Mouse (Mus musculus): Measurements from ENCODE around the gene Olfr1198.

The Olfr1198 gene

DNA sequence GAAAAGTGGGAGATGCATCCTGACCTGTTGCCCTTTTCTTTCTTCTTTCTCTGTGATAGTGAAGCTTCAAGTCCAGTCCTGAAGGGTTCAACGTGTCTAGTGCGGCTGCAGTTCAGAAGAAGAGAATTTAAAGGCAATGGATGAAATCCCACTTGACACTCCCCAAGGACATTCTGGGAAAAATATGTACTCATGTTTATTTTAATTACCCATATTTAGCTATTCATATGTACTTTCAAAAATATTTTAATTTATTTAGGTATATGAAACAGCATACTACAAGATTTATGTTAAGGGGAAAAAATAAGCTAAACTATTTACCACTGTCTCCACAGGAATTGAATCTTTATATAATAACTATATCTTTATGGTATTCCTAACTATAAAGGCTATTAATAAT is at the start of gene Olfr1198:
Gene Olfr1198, minus strand, starts transcription at position 101 of the 400 bp plus-strand sequence.
- no peak for DNase-seq (ENCODE audit: low spot score in 2 of 2)

DNA sequence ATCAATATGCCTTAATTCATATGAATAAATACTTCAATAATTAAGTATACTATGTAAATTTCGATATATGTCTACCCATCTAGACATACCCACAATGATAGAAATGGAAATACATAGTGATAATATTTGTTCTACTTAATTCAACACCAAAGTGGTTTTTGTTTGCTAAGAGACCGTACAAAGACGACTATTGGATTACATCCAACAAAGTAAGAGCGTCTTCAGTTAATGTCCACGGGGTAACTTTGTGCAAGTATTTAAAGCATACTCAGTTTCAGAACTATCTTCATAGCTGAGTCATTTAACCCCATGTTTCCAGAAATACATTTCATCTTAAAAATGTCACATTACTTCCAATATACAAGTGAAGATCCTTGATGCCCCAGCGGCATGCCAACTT is 41.6 kb upstream of the Olfr1198 start, which contains the start of gene Olfr1201:
Gene Olfr1201, plus strand, starts transcription at position 301 of the 400 bp plus-strand sequence.
- DNase-seq (ENCODE audit: low spot score in 2 of 2) = no peak

DNA sequence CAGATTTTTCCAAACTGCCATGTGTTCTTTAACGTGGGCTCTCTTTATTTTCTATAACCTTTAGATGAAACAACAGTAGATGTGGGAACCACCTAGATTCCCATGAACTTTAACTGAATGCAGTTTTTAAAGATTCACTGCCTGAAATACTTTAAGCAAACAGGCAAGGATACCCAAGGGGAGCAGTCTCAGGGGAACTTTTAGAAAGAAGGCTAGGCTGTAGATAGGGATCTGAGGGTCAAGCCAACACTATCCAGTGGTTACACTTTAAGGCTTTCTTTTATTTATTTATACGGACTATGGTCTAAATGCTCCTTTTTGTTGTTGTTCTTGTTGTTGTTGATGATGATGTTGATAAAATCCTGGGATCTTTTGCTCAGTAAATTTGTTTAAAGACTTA is 19.2 kb upstream of the Olfr1198 start, which contains the start of gene Olfr1200:
Gene Olfr1200, minus strand, starts transcription at position 101 of the 400 bp plus-strand sequence.
- DNase-seq (ENCODE audit: low spot score in 2 of 2) = no peak

DNA sequence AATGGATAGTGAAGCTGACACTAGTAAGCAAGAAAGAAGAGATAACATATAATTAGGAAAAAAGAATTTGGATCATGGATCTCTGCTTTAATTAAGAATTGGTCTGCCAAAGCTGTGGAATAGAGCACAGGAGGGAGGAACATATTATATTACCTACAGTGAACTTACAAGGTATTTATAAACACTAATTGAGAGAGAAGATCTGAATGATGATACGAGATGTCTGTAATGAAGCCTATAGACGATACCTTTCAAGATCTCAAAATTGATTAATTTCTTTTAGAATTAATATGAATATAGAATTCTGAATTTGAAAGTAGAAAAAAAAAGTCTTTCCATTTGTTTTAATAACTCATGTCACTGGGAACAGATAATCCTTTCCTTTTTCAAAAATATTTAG is 9.2 kb upstream of the Olfr1198 start, which contains the start of gene Olfr1199:
Gene Olfr1199, minus strand, starts transcription at position 101 of the 400 bp plus-strand sequence.
- no peak for DNase-seq (ENCODE audit: low spot score in 2 of 2)

DNA sequence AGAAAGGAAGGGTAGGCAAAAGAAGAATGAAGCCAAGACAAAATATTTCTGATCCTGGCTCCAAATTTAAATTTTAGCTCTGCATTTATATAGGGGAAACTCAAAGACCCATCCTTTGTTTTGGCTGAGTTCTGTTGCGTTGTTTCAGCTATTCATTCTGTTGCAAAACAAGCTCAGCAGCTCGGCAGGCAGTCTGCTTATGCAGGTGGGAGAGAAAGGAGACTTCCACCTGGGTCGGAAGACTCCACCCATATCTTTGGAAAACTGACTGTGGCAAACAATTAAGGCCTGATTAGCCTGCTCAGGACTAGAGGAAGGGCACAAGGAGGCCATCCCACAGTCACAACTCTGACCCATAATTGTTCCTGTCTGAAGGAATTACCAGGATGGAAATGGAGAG is 7.8 kb downstream of the Olfr1198 start:
- DNase-seq (ENCODE audit: low spot score in 2 of 2) = no peak

DNA sequence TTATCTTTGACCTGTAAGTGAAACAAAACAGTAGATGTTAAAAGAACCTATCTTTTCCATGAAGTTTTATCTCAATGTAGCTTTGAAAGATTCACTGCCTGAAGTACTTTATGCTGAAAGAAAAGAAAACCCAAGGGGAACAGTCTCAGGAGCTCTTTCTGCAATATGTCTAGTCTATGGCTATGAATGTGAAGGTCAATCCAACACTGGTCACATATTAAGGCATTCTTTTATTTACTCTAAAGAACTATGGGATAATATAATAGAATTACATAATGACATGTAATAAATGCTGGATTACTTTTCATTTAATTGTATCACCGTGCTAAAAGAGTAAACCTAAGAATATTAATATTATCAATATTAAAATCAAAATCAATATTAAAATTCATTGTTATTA is 18.9 kb downstream of the Olfr1198 start, which contains the start of gene Olfr1197:
Gene Olfr1197, minus strand, starts transcription at position 101 of the 400 bp plus-strand sequence.
- no peak for DNase-seq (ENCODE audit: low spot score in 2 of 2)

DNA sequence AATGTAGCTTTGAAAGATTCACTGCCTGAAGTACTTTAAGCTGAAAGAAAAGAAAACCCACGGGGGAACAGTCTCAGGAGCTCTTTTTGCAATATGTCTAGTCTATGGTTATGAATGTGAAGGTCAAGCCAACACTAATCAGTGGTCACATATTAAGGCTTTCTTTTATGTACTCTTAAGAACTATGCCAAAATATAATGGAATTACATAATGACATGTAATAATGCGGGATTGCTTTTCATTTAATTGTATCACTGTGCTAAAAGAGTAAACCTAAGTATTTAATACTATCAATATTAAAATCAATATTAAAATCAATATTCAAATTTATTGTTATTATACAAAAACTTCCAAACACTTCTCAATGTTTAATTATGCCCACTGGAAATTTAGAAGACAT is 46.7 kb downstream of the Olfr1198 start, which contains the start of gene Olfr1196:
Gene Olfr1196, minus strand, starts transcription at position 101 of the 400 bp plus-strand sequence.
- DNase-seq (ENCODE audit: low spot score in 2 of 2) = no peak
